Mouse (Mus musculus): Measurements from ENCODE around the gene Tmem160. TPM values are rescaled to one million over a fixed set of nuclear protein-coding genes. Genes with fewer than 3 reads are reported as not detected.

Gene Tmem160
- polyA plus RNA-seq, 1 experiment, result 330 TPM

DNA sequence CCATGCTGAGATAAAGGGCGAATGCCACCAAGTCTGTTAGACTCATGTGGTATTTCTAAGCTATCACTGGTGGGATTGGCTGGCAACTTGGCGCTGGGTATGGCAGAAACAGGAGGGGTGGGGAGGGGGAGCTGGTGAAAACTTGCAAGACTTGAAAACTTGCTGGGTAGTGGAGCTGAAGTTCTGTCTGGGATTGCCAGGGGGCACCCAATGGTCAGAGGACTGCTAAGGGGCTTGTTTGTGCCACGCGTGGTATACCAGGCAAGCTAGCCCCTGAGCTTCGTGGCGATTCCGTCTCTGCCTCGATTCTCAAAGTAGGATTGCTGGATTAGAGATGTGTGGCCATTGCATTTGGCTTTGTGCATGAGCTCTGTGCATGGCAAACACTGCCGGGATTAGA, 37.4 kb downstream of the Tmem160 start:
- no peak for TF ChIP-seq POLR2A (IDR thresholded peaks at IDR 0.05; ENCODE audit: low read depth, low read length)
- no peak for TF ChIP-seq CTCF (IDR thresholded peaks at IDR 0.05; ENCODE audit: extremely low read depth, insufficient read length, insufficient replicate concordance, low read depth, low read length)
- Histone ChIP-seq H3K4me3 (ENCODE audit: low read depth, low read length) (no peak overlapping the region), H3K27ac (ENCODE audit: insufficient read depth, low read depth, low read length) (no peak overlapping the region), H3K36me3 (ENCODE audit: control insufficient read depth, insufficient read depth, low read length) (no peaks in the 10 kb centered on the region), H3K27me3 (ENCODE audit: control insufficient read depth, insufficient read depth, low read length) (no peaks in the 10 kb centered on the region), H3K4me1 (ENCODE audit: control insufficient read depth, insufficient read depth, insufficient read length, low read length) (no peaks in the 10 kb centered on the region)
- 87% methylated on average over 9 of the region's 9 CpGs for WGBS

DNA sequence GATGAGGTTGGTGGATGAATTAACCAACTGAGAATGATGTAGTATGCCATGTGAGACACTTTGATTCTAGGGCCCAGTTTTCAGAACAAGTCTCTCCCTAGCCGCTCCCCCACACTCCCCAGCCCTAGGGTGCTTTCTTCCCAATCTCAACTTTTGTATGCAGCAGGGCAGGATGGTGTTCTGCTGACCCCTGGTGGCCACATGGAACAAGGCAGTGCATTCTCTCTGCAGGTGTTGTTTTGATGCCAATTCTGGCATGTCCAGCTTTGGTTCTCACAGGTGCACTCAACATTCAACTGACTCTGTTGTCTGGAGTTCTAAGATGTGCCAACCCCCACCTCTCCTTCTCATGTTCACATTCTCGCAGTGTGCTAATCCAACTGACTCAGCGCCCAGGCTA, 39.2 kb downstream of the Tmem160 start:
- 35% methylated on average over 3 of the region's 3 CpGs for WGBS

DNA sequence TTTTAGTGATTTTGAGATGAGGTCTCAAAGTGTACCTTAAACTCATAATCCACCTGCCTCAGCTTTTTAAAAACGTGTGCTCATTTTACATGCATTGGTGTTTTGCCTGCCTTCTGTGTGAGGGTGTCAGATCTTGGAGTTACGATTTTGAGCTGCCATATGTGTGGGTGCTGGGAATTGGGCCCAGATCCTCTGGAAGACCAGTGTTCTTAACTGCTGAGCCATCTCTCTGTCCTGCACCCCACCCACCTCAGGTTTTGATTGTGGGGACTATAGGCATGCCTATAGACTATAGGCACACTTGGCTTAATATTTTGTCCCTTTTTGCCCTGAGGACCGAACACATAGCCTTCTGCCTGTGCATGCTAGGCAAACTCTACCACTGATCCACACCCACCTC, 39.6 kb downstream of the Tmem160 start:
- H3K27ac ChIP-seq (ENCODE audit: insufficient read depth, low read depth, low read length), result no peak overlapping the region
- no peaks in the 10 kb centered on the region for H3K4me1 ChIP-seq (ENCODE audit: control insufficient read depth, insufficient read depth, insufficient read length, low read length)
- TF ChIP-seq CTCF (IDR thresholded peaks at IDR 0.05; ENCODE audit: extremely low read depth, insufficient read length, insufficient replicate concordance, low read depth, low read length) (no peak), POLR2A (IDR thresholded peaks at IDR 0.05; ENCODE audit: low read depth, low read length) (no peak)
- no peak overlapping the region for H3K4me3 ChIP-seq (ENCODE audit: low read depth, low read length)
- H3K36me3 ChIP-seq (ENCODE audit: control insufficient read depth, insufficient read depth, low read length), result peaks cover under 1% of the 10 kb centered on the region; the same call in 1 of the 2 replicates
- H3K27me3 ChIP-seq (ENCODE audit: control insufficient read depth, insufficient read depth, low read length), result no peaks in the 10 kb centered on the region
- WGBS, result 58% methylated on average over 3 of the region's 3 CpGs

More for the DNA sequence above, 39.2 kb downstream of the Tmem160 start:
- TF ChIP-seq POLR2A (IDR thresholded peaks at IDR 0.05; ENCODE audit: low read depth, low read length) (no peak), CTCF (IDR thresholded peaks at IDR 0.05; ENCODE audit: extremely low read depth, insufficient read length, insufficient replicate concordance, low read depth, low read length) (peak; percentile 94; the same call in 1 of the 2 replicates)
- H3K36me3 ChIP-seq (ENCODE audit: control insufficient read depth, insufficient read depth, low read length), result no peaks in the 10 kb centered on the region; the same call in 1 of the 2 replicates
- no peaks in the 10 kb centered on the region for H3K27me3 ChIP-seq (ENCODE audit: control insufficient read depth, insufficient read depth, low read length)
- no peaks in the 10 kb centered on the region for H3K4me1 ChIP-seq (ENCODE audit: control insufficient read depth, insufficient read depth, insufficient read length, low read length)
- H3K27ac ChIP-seq (ENCODE audit: insufficient read depth, low read depth, low read length), result no peak overlapping the region
- no peak overlapping the region for H3K4me3 ChIP-seq (ENCODE audit: low read depth, low read length)

DNA sequence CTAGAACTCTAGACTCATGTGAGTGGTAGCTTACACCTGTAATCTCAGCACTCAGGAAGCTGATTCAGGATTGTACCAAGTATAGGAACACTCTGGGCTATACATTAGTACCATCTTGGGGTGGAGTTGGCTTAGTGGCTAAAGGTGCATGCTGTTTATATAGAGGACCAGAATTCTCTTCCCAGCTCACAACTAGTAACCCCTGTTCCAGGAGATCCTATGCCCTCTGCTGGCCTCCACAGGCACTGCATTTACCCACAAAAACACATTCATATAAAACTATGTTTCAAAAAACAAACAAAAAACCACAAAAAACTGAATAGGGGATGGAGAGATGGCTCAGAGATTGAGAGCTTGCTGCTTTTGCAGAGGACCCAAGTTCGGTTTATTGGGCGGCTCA, 40.8 kb downstream of the Tmem160 start:
- Histone ChIP-seq H3K4me3 (ENCODE audit: low read depth, low read length) (no peak overlapping the region), H3K27ac (ENCODE audit: insufficient read depth, low read depth, low read length) (no peak overlapping the region), H3K4me1 (ENCODE audit: control insufficient read depth, insufficient read depth, insufficient read length, low read length) (no peaks in the 10 kb centered on the region), H3K36me3 (ENCODE audit: control insufficient read depth, insufficient read depth, low read length) (peaks cover 6% of the 10 kb centered on the region), H3K27me3 (ENCODE audit: control insufficient read depth, insufficient read depth, low read length) (no peaks in the 10 kb centered on the region)
- 53% methylated on average over 2 of the region's 2 CpGs for WGBS
- TF ChIP-seq POLR2A (IDR thresholded peaks at IDR 0.05; ENCODE audit: low read depth, low read length) (no peak), CTCF (IDR thresholded peaks at IDR 0.05; ENCODE audit: extremely low read depth, insufficient read length, insufficient replicate concordance, low read depth, low read length) (peak; percentile 57; the same call in 1 of the 2 replicates)

DNA sequence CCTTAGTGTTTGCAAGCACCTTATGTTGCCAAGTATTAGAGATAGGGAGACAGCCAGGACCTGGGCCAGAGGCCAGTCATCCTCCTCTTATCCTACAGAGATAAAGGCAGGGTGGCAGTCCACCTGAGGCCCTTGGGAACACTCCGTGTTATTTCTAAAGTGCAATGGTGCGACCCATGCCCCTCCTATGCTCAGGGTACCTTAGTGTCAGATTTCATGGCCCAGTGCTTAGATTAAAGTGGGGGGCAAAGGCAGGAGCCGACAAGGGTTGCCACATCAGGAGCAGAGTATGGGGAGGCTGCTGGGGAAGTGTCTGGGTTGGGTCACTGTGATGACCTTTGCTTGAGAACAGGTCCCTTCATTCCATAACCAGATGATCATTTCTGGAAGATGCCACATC, 43.7 kb downstream of the Tmem160 start:
- Histone ChIP-seq H3K4me1 (ENCODE audit: control insufficient read depth, insufficient read depth, insufficient read length, low read length) (no peaks in the 10 kb centered on the region), H3K27me3 (ENCODE audit: control insufficient read depth, insufficient read depth, low read length) (no peaks in the 10 kb centered on the region), H3K36me3 (ENCODE audit: control insufficient read depth, insufficient read depth, low read length) (peaks cover 6% of the 10 kb centered on the region), H3K4me3 (ENCODE audit: low read depth, low read length) (no peak overlapping the region), H3K27ac (ENCODE audit: insufficient read depth, low read depth, low read length) (no peak overlapping the region)
- 66% methylated on average over 3 of the region's 3 CpGs for WGBS
- TF ChIP-seq POLR2A (IDR thresholded peaks at IDR 0.05; ENCODE audit: low read depth, low read length), result no peak
- no peak for TF ChIP-seq CTCF (IDR thresholded peaks at IDR 0.05; ENCODE audit: extremely low read depth, insufficient read length, insufficient replicate concordance, low read depth, low read length)

DNA sequence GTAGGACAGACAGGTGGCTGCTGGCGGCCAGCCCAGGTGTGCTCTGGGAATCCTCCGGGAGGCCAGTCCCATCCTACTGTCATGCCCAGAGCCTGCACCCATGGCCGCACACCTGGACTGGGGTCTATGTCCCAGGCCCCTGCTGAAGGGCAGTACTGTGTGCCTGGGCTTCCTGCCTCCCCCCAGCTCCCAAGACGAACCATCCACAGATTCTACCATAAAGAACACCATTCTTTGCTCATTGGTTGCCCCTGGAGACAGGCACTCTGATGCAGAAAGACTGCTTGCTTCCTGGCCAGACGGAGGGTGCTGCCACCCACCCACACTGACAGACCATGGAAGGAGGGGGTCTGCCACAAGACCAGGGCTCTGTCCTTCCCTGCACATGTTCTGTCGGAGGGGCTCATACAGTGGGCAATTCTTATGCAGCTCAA, 47.1 kb downstream of the Tmem160 start:
- Histone ChIP-seq H3K4me1 (ENCODE audit: control insufficient read depth, insufficient read depth, insufficient read length, low read length) (no peaks in the 10 kb centered on the region), H3K36me3 (ENCODE audit: control insufficient read depth, insufficient read depth, low read length) (peaks cover 8% of the 10 kb centered on the region), H3K27me3 (ENCODE audit: control insufficient read depth, insufficient read depth, low read length) (no peaks in the 10 kb centered on the region), H3K27ac (ENCODE audit: insufficient read depth, low read depth, low read length) (no peak overlapping the region), H3K4me3 (ENCODE audit: low read depth, low read length) (no peak overlapping the region)
- TF ChIP-seq POLR2A (IDR thresholded peaks at IDR 0.05; ENCODE audit: low read depth, low read length) (no peak), CTCF (IDR thresholded peaks at IDR 0.05; ENCODE audit: extremely low read depth, insufficient read length, insufficient replicate concordance, low read depth, low read length) (no peak)
- 87% methylated on average over 6 of the region's 6 CpGs for WGBS

DNA sequence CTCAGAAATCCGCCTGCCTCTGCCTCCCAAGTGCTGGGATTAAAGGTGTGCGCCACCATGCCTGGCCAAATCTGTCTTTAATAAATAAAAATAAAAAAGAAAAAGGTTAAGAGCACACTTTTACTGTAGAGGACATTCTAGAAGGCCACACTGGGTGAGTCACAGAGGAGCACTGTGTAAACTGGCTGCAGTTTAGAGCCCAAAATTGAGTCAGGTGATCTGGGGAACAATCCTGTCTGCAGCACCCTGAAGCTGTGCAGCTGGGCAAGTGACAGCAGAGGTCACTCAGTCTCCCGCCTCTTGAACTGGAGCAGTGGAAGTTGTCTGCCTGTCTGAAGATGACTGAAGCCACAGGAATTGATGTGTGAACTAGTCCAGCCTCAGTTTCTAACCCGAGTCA, 49.0 kb downstream of the Tmem160 start:
- no peaks in the 10 kb centered on the region for H3K4me1 ChIP-seq (ENCODE audit: control insufficient read depth, insufficient read depth, insufficient read length, low read length)
- no peak overlapping the region for H3K27ac ChIP-seq (ENCODE audit: insufficient read depth, low read depth, low read length)
- WGBS, result 87% methylated on average over 4 of the region's 4 CpGs
- H3K36me3 ChIP-seq (ENCODE audit: control insufficient read depth, insufficient read depth, low read length), result peaks cover 11% of the 10 kb centered on the region
- H3K4me3 ChIP-seq (ENCODE audit: low read depth, low read length), result no peak overlapping the region
- H3K27me3 ChIP-seq (ENCODE audit: control insufficient read depth, insufficient read depth, low read length), result no peaks in the 10 kb centered on the region
- TF ChIP-seq CTCF (IDR thresholded peaks at IDR 0.05; ENCODE audit: extremely low read depth, insufficient read length, insufficient replicate concordance, low read depth, low read length) (no peak), POLR2A (IDR thresholded peaks at IDR 0.05; ENCODE audit: low read depth, low read length) (no peak)
